Mouse (Mus musculus) midbrain, postnatal 0 days (tissue): Measurements from ENCODE around the gene Tnrc6b. TPM values are rescaled to one million over a fixed set of nuclear protein-coding genes. Genes with fewer than 3 reads are reported as not detected.

Source experiments
- ATAC-seq: fragments of 200-750 bp; cut with Nextera tagmentation; 2 replicates; pipeline ENCODE4 v1.8.0; 2017; ENCODE audit warnings: moderate number of reproducible peaks, mild to moderate bottlenecking, moderate TSS enrichment, moderate library complexity; ENCODE audit not compliant: low FRiP score
- DNase-seq: peaks from one replicate; pipeline ENCODE4 v3.0.0-alpha.2; 2015; ENCODE audit warnings: low spot score
- H3K27ac ChIP-seq: fragments of 300-500 bp; sonication (generic); 2 replicates; pipeline ENCODE4 v1.5.1; 2014; ENCODE audit warnings: low read depth, mild to moderate bottlenecking, low read length, mixed read lengths
- H3K27me3 ChIP-seq: fragments of 300-500 bp; sonication (generic); 2 replicates; pipeline ENCODE4 v1.6.1; 2014; ENCODE audit warnings: low read length, control low read depth, mixed read lengths; ENCODE audit not compliant: insufficient read depth
- H3K36me3 ChIP-seq: fragments of 300-500 bp; sonication (generic); 2 replicates; pipeline ENCODE4 v1.6.1; 2014; ENCODE audit warnings: low read length, control low read depth, mixed read lengths; ENCODE audit not compliant: insufficient read depth
- H3K4me1 ChIP-seq: fragments of 300-500 bp; sonication (generic); 2 replicates; pipeline ENCODE4 v1.6.1; 2014; ENCODE audit warnings: mild to moderate bottlenecking, control low read depth, antibody characterized with exemption, low read length, mixed read lengths; ENCODE audit not compliant: insufficient read depth
- H3K4me2 ChIP-seq: fragments of 300-500 bp; sonication (generic); 2 replicates; pipeline ENCODE4 v1.6.1; 2014; ENCODE audit warnings: low read depth, mild to moderate bottlenecking, low read length, mixed read lengths; ENCODE audit not compliant: poor library complexity, severe bottlenecking
- H3K4me3 ChIP-seq: fragments of 300-500 bp; sonication (generic); 2 replicates; pipeline ENCODE4 v1.5.1; 2014; ENCODE audit warnings: low read depth, mild to moderate bottlenecking, low read length, moderate library complexity
- H3K9ac ChIP-seq: fragments of 300-500 bp; sonication (generic); replicated peaks from 2 replicates; pipeline ENCODE4 v1.6.1; 2014; ENCODE audit warnings: mild to moderate bottlenecking, low read length, moderate library complexity, mixed read lengths; ENCODE audit not compliant: poor library complexity, severe bottlenecking
- H3K9me3 ChIP-seq: fragments of 300-500 bp; sonication (generic); 2 replicates; pipeline ENCODE4 v1.6.1; 2016; ENCODE audit warnings: low read length, control low read depth
- CTCF ChIP-seq: IDR thresholded peaks from 2 replicates; pipeline ENCODE4 v1.5.1; 2016; ENCODE audit warnings: antibody characterized with exemption, mild to moderate bottlenecking
- WGBS: fragments of 180-500 bp; shearing (Covaris S2); extraction: QIAGEN DNeasy Blood & Tissue Kit; methylation state at CpG from one replicate; pipeline ENCODE4 v1.1.7; 2014; 5-methylcytosine and 5-hydroxymethylcytosine counted together
- polyA plus RNA-seq: library from polyadenylated mRNA; unstranded; fragments of >200 nt; fragmentation: Nextera tagmentation; extraction: Ambion mirVana; gene quantifications from 2 replicates; pipeline ENCODE4 v1.2.1, GENCODE M21; 2015
- total RNA-seq: library from RNA; depleted of rRNA; stranded (reverse); fragments of >200 nt; gene quantifications from 2 replicates; pipeline ENCODE4 v1.2.3, GENCODE M21; 2014

The Tnrc6b gene
- total and polyA plus RNA-seq, 2 experiments from 2014 or later, result 26.3 to 30.0 TPM

GRCm38 (mm10) chr15:80974311-80974710, 263.2 kb downstream of the Tnrc6b start:
- Histone ChIP-seq H3K27me3 (no peaks in the 10 kb centered on the region), H3K9ac (no peak overlapping the region), H3K4me1 (peaks cover 9% of the 10 kb centered on the region), H3K4me2 (no peak overlapping the region), H3K9me3 (no peaks in the 10 kb centered on the region), H3K4me3 (no peak overlapping the region), H3K27ac (no peak overlapping the region), H3K36me3 (peaks cover 5% of the 10 kb centered on the region; the same call in 1 of the 2 replicates)
- WGBS, result 54% methylated on average over 5 of the region's 5 CpGs
- TF ChIP-seq CTCF, result no peak
- ATAC-seq (no peak), DNase-seq (no peak)

- H3K27me3 ChIP-seq, result no peaks in the 10 kb centered on the region
- ATAC-seq, result no peak
- peaks cover 9% of the 10 kb centered on the region for H3K4me1 ChIP-seq
- no peak overlapping the region for H3K4me2 ChIP-seq
- no peak for TF ChIP-seq CTCF
- H3K4me3 ChIP-seq, result no peak overlapping the region
- no peak for DNase-seq
- no peak overlapping the region for H3K9ac ChIP-seq
- 83% methylated on average over 3 of the region's 3 CpGs for WGBS
- no peaks in the 10 kb centered on the region for H3K9me3 ChIP-seq
- H3K36me3 ChIP-seq, result no peaks in the 10 kb centered on the region
- no peak overlapping the region for H3K27ac ChIP-seq
Measured at GRCm38 (mm10) chr15:80975666-80976065, 264.6 kb downstream of the Tnrc6b start.

- Histone ChIP-seq H3K4me3 (peak within 1 kb of the TSS; percentile 84), H3K4me2 (peak within 1 kb of the TSS; percentile 74), H3K27me3 (no peaks in the 10 kb centered on the region), H3K27ac (peak within 1 kb of the TSS; percentile 75), H3K9ac (peak within 1 kb of the TSS; percentile 84), H3K4me1 (peaks cover 9% of the 10 kb centered on the region), H3K9me3 (no peaks in the 10 kb centered on the region), H3K36me3 (no peaks in the 10 kb centered on the region)
- ATAC-seq (peak; percentile 91), DNase-seq (peak; percentile 89)
- WGBS, result under 1% methylated on average over 66 of the region's 67 CpGs
- no peak for TF ChIP-seq CTCF
Measured at GRCm38 (mm10) chr15:80977620-80978334, 266.7 kb downstream of the Tnrc6b start, which contains the start of gene Sgsm3. TSS of gene Sgsm3 (plus strand) at chr15:80977765.

- no peak for DNase-seq
- no peaks in the 10 kb centered on the region for H3K36me3 ChIP-seq
- H3K27me3 ChIP-seq, result no peaks in the 10 kb centered on the region
- no peak overlapping the region for H3K27ac ChIP-seq
- no peak for ATAC-seq
- WGBS, result 75% methylated on average over 4 of the region's 4 CpGs
- H3K4me1 ChIP-seq, result peaks cover 9% of the 10 kb centered on the region
- H3K9me3 ChIP-seq, result no peaks in the 10 kb centered on the region
- no peak overlapping the region for H3K9ac ChIP-seq
- H3K4me2 ChIP-seq, result no peak overlapping the region
- no peak for TF ChIP-seq CTCF
- H3K4me3 ChIP-seq, result no peak overlapping the region
Measured at GRCm38 (mm10) chr15:80979611-80980010, 268.5 kb downstream of the Tnrc6b start.

- DNase-seq, result no peak
- no peak for TF ChIP-seq CTCF
- Histone ChIP-seq H3K4me2 (no peak overlapping the region), H3K27ac (no peak overlapping the region), H3K27me3 (no peaks in the 10 kb centered on the region), H3K9me3 (no peaks in the 10 kb centered on the region), H3K36me3 (no peaks in the 10 kb centered on the region), H3K4me1 (peaks cover 9% of the 10 kb centered on the region), H3K9ac (no peak overlapping the region), H3K4me3 (no peak overlapping the region)
- no peak for ATAC-seq
- WGBS, result 90% methylated on average over 4 of the region's 4 CpGs
Measured at GRCm38 (mm10) chr15:80981176-80981575, 270.1 kb downstream of the Tnrc6b start.

- H3K9ac ChIP-seq, result no peak overlapping the region
- ATAC-seq (no peak), DNase-seq (no peak)
- WGBS, result 88% methylated on average over 2 of the region's 2 CpGs
- peaks cover 9% of the 10 kb centered on the region for H3K4me1 ChIP-seq
- H3K4me3 ChIP-seq, result no peak overlapping the region
- H3K36me3 ChIP-seq, result no peaks in the 10 kb centered on the region
- TF ChIP-seq CTCF, result no peak
- no peaks in the 10 kb centered on the region for H3K9me3 ChIP-seq
- H3K27ac ChIP-seq, result no peak overlapping the region
- H3K27me3 ChIP-seq, result no peaks in the 10 kb centered on the region
- no peak overlapping the region for H3K4me2 ChIP-seq
Measured at GRCm38 (mm10) chr15:80983264-80983663, 272.2 kb downstream of the Tnrc6b start.
